Mouse (Mus musculus): Measurements from ENCODE around the gene Rps27.

DNA sequence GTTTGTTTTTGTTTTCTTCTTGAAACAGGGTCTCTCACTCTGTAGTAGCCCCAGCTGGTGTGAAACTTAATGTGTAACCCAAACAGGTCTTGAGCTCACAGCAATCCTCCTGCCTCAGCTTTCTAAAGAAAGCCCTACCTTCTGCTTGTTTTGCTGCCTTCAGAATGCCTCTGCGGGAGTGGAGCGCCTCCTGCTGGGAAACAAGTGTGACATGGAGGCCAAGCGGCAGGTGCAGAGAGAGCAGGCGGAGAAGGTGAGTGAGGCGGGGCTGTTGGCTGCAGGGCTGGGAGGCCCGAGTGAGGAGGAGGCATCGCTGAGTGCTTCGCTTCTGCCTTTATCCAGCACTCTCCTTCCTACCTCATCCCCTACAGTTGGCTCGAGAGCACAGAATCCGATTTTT is 10.9 kb upstream of the Rps27 start:
- peak; percentile 18; the same call in 1 of the 2 replicates for TF ChIP-seq CTCF (IDR thresholded peaks at IDR 0.05)
- no peak for TF ChIP-seq EP300 (IDR thresholded peaks at IDR 0.05)
